Mouse (Mus musculus) intestine, embryonic 14.5 days (tissue): ENCODE measurements around the gene Nras. TPM values are rescaled to one million over a fixed set of nuclear protein-coding genes. Genes with fewer than 3 reads are reported as not detected.

Experiments used
- ATAC-seq: fragments of 200-750 bp; cut with Nextera tagmentation; replicated peaks from 2 replicates; pipeline ENCODE4 v1.8.0; 2017; ENCODE audit warnings: low read depth, moderate number of reproducible peaks, moderate TSS enrichment, moderate library complexity; ENCODE audit not compliant: low FRiP score, low TSS enrichment
- DNase-seq: peaks from one replicate; pipeline ENCODE4 v3.0.0-alpha.2; 2018; ENCODE audit warnings: low spot score
- H3K27ac ChIP-seq: fragments of 300-500 bp; sonication (generic); 2 replicates; pipeline ENCODE4 v1.5.1; 2014; ENCODE audit warnings: low read depth, mild to moderate bottlenecking, control low read depth
- H3K27me3 ChIP-seq: fragments of 300-500 bp; sonication (generic); replicated peaks from 2 replicates; pipeline ENCODE4 v1.6.1; 2014; ENCODE audit warnings: low read length, control low read depth; ENCODE audit not compliant: control insufficient read depth, insufficient read depth
- H3K36me3 ChIP-seq: fragments of 300-500 bp; sonication (generic); 2 replicates; pipeline ENCODE4 v1.6.1; 2014; ENCODE audit warnings: low read length, control low read depth; ENCODE audit not compliant: control insufficient read depth, insufficient read depth
- H3K4me1 ChIP-seq: fragments of 300-500 bp; sonication (generic); replicated peaks from 2 replicates; pipeline ENCODE4 v1.6.1; 2014; ENCODE audit warnings: low read length, control low read depth, mixed read lengths; ENCODE audit not compliant: control insufficient read depth, insufficient read depth
- H3K4me2 ChIP-seq: fragments of 300-500 bp; sonication (generic); 2 replicates; pipeline ENCODE4 v1.6.1; 2014; ENCODE audit warnings: low read length
- H3K4me3 ChIP-seq: fragments of 300-500 bp; sonication (generic); 2 replicates; pipeline ENCODE4 v1.5.1; 2014; ENCODE audit warnings: low read depth, low read length, control low read depth, mixed read lengths
- H3K9ac ChIP-seq: fragments of 300-500 bp; sonication (generic); 2 replicates; pipeline ENCODE4 v1.6.1; 2014; ENCODE audit warnings: mild to moderate bottlenecking, low read length
- H3K9me3 ChIP-seq: fragments of 300-500 bp; sonication (generic); 2 replicates; pipeline ENCODE4 v1.6.1; 2016; ENCODE audit warnings: low read length, control low read depth; ENCODE audit not compliant: control insufficient read depth
- WGBS: fragments of 180-500 bp; shearing (Covaris S2); extraction: QIAGEN DNeasy Blood & Tissue Kit; methylation state at CpG from one replicate; pipeline ENCODE4 v1.1.7; 2014; 5-methylcytosine and 5-hydroxymethylcytosine counted together
- polyA plus RNA-seq: library from polyadenylated mRNA; unstranded; fragments of >200 nt; fragmentation: Nextera tagmentation; extraction: Ambion mirVana; gene quantifications from 2 replicates; pipeline ENCODE4 v1.2.1, GENCODE M21; 2014

Nras gene
- polyA plus RNA-seq, 1 experiment from 2014 or later: 103 TPM

DNA sequence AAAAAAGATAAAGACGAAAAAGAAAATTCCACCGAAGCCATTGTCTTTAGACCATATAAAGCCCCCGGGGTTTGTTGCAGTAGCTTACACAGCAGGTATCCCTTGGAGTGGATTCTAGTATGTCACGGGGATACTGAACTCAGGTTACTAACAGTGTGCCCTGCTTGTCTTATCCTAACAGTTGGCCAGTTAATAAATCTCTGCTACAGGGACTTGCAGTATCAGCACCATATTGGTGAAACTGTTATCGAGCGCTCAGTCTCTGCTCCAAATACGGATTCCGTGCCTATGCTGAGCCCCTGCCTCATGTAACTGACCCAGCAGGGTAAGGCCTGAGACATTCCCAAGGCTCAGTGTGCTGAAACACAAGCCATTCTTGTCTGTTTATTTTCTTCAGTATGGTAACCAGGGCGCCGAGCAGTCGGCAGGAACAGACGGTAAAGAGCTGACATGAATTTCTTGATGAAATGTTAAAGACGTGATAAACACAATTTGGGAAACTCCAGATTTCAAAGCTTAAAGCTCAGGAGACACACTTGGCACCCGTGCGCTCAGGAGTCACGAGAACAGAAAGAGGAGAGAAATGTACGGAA lies 23.9 kb downstream of the Nras start:
- H3K4me3 ChIP-seq: no peak overlapping the region
- no peaks in the 10 kb centered on the region for H3K9me3 ChIP-seq
- DNase-seq: no peak
- 75% methylated on average over 17 of the region's 17 CpGs for WGBS
- no peak overlapping the region for H3K9ac ChIP-seq
- no peaks in the 10 kb centered on the region for H3K36me3 ChIP-seq
- no peaks in the 10 kb centered on the region for H3K27me3 ChIP-seq
- no peak overlapping the region for H3K27ac ChIP-seq
- no peak overlapping the region for H3K4me2 ChIP-seq
- H3K4me1 ChIP-seq: no peaks in the 10 kb centered on the region
- ATAC-seq: no peak

DNA sequence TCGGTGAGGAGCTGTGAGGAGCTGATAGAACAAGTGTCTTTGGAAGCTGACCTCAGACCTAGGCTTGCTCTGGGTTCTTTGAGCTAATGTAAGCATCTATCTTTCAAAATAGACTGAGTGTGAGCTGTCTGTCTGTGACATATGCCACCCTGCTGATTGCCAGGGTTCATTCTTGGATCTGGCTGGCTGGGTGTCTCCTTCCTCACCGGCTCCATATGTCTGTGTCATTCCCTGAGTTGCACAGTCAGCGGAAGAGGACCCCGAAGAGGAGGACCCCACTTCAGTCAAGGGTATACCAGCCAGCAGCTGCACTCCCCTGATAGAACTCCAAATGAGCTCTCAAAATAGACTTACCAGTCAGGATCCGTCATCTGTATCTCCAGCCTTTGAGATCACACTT lies 24.7 kb downstream of the Nras start:
- H3K4me3 ChIP-seq: no peak overlapping the region
- H3K27ac ChIP-seq: no peak overlapping the region
- no peak overlapping the region for H3K9ac ChIP-seq
- H3K27me3 ChIP-seq: no peaks in the 10 kb centered on the region
- 85% methylated on average over 5 of the region's 5 CpGs for WGBS
- no peak overlapping the region for H3K4me2 ChIP-seq
- ATAC-seq: no peak
- H3K4me1 ChIP-seq: no peaks in the 10 kb centered on the region
- no peak for DNase-seq
- no peaks in the 10 kb centered on the region for H3K9me3 ChIP-seq
- no peaks in the 10 kb centered on the region for H3K36me3 ChIP-seq

DNA sequence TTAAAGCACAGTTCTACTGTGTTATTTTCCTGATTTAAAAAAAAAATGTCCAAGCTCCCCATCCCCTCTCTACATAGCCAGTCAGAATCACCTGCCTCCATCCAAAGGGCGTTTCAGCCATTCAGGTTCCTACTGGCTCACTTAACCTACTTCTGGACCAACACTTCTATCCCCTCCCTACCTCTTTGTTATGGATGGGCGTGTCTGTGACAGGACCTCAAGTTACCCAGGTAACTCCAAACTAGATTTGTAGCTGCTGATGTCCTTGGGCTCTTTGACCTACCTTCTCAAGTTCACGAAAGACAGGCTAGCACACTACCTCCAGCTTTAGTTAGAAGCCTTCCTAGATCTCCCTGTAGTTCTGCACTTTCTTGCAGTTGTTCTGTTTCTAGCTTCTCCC lies 27.9 kb downstream of the Nras start:
- WGBS: 78% methylated on average over 3 of the region's 3 CpGs
- ATAC-seq: no peak
- no peak overlapping the region for H3K27ac ChIP-seq

DNA sequence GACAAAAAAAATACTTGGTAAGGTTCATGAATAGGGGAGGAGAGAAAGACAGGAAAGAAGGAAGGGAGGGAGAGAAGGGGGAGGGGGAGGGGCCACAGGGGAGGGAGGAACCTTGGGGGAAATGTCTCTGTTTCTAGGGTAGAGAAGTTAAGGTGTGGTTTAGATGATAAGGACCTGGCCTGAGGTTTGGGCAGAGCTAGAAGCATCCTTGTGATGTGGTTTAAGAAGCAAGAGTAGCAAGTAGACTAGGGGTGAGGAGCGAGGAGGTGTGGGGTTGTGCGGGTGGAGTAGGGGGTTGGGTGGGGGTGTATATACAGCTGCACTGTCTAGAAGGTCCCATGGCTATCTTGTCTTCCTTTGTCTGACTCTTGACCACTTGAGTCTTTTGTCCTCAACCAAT lies 33.7 kb downstream of the Nras start:
- Histone ChIP-seq H3K4me3 (no peak overlapping the region), H3K9ac (no peak overlapping the region), H3K9me3 (no peaks in the 10 kb centered on the region), H3K36me3 (no peaks in the 10 kb centered on the region), H3K4me1 (no peaks in the 10 kb centered on the region), H3K27ac (no peak overlapping the region), H3K27me3 (no peaks in the 10 kb centered on the region), H3K4me2 (no peak overlapping the region)
- WGBS: 86% methylated on average over 2 of the region's 2 CpGs
- no peak for ATAC-seq
- DNase-seq: no peak

More for the DNA sequence above, 27.9 kb downstream of the Nras start:
- H3K9me3 ChIP-seq: no peaks in the 10 kb centered on the region
- no peak overlapping the region for H3K4me2 ChIP-seq
- DNase-seq: no peak
- no peak overlapping the region for H3K4me3 ChIP-seq
- no peaks in the 10 kb centered on the region for H3K36me3 ChIP-seq
- H3K9ac ChIP-seq: no peak overlapping the region
- H3K27me3 ChIP-seq: no peaks in the 10 kb centered on the region
- no peaks in the 10 kb centered on the region for H3K4me1 ChIP-seq

DNA sequence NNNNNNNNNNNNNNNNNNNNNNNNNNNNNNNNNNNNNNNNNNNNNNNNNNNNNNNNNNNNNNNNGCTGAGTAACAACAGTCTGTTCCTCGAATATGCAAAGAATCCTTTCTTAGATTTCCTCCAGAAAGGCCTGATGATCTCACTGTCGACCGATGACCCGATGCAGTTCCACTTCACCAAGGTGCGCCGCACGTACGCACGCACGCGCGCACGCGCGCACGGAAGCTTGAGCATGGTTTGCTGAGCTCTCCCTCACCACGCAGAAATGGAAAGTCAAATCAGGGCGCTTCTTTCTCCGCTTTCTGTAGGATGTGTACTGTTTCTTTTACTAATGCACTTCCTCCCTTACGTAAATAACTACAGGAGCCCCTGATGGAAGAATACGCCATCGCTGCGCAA lies 40.6 kb downstream of the Nras start:
- Histone ChIP-seq H3K9me3 (no peaks in the 10 kb centered on the region), H3K27me3 (no peaks in the 10 kb centered on the region), H3K4me2 (no peak overlapping the region), H3K4me1 (no peaks in the 10 kb centered on the region), H3K9ac (no peak overlapping the region), H3K4me3 (no peak overlapping the region), H3K27ac (no peak overlapping the region), H3K36me3 (no peaks in the 10 kb centered on the region)
- ATAC-seq (no peak), DNase-seq (no peak)
- 75% methylated on average over 23 of the region's 23 CpGs for WGBS

DNA sequence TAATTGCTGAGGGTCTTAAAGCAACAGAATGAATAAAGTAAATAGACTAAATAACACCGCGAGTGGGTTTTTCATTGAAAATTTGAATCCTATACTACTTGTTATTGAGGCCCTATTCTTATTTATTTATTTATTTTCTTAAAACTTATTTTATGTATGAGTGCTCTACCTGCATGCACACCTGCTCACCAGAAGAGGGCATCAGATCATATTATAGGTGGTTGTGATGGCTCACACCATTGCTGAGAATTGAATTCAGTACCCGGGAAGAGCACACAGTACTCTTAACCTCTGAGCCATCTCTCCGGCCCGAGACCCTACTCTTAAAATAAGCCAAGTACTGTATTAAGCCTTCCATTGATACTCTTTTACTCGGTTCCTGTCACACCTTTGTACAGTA lies 41.6 kb downstream of the Nras start:
- Histone ChIP-seq H3K4me1 (no peaks in the 10 kb centered on the region), H3K4me2 (no peak overlapping the region), H3K27me3 (no peaks in the 10 kb centered on the region), H3K9me3 (no peaks in the 10 kb centered on the region), H3K27ac (no peak overlapping the region), H3K9ac (no peak overlapping the region), H3K36me3 (no peaks in the 10 kb centered on the region), H3K4me3 (no peak overlapping the region)
- WGBS: 81% methylated on average over 6 of the region's 6 CpGs
- ATAC-seq: no peak
- no peak for DNase-seq

DNA sequence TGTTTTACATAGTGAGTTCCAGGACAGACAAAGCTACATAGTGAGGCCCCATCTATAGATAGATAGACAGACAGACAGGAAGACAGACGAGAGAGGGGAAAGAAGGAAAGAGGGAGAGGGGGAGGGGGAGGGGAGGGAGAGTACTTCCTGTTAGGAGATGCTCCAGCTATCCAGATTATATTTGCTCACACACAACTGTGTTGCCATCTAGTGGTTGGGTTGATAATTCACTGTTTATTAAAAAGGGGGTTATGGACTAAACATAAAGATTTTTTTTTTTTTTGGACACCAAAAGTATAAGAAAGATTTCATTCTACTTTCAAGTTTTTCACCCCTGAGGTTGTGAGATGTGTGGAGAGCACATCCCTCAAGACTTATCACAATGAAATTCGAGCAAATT lies 42.6 kb downstream of the Nras start:
- no peaks in the 10 kb centered on the region for H3K9me3 ChIP-seq
- no peaks in the 10 kb centered on the region for H3K4me1 ChIP-seq
- H3K36me3 ChIP-seq: no peaks in the 10 kb centered on the region
- no peak for ATAC-seq
- DNase-seq: no peak
- whole genome bisulfite sequencing: 52% methylated on average over 2 of the region's 2 CpGs
- no peak overlapping the region for H3K27ac ChIP-seq
- no peak overlapping the region for H3K4me2 ChIP-seq
- H3K27me3 ChIP-seq: no peaks in the 10 kb centered on the region
- no peak overlapping the region for H3K4me3 ChIP-seq
- H3K9ac ChIP-seq: no peak overlapping the region

DNA sequence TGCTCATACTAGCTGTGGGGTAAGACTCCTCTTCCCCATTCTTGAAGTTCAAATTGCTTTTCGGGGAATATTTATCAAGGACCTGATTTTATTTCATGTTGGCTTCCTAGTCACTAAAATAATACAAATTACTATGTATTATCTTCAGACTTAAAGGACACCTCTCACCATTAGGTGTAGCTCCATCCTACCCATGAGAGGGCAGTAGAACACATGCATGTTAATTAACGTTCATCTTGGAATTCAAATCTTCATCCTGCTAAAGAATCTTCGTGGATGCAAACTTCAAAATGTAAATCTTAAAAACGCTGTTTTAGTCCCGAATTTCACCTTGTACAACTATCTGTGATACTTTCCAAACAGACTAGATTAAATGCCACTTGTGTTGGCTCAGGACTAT lies 43.1 kb downstream of the Nras start:
- whole genome bisulfite sequencing: 56% methylated on average over 5 of the region's 5 CpGs
- no peak overlapping the region for H3K9ac ChIP-seq
- H3K27me3 ChIP-seq: no peaks in the 10 kb centered on the region
- H3K9me3 ChIP-seq: no peaks in the 10 kb centered on the region
- DNase-seq: no peak
- ATAC-seq: no peak
- no peak overlapping the region for H3K4me2 ChIP-seq
- no peaks in the 10 kb centered on the region for H3K4me1 ChIP-seq
- no peaks in the 10 kb centered on the region for H3K36me3 ChIP-seq
- no peak overlapping the region for H3K27ac ChIP-seq
- no peak overlapping the region for H3K4me3 ChIP-seq

DNA sequence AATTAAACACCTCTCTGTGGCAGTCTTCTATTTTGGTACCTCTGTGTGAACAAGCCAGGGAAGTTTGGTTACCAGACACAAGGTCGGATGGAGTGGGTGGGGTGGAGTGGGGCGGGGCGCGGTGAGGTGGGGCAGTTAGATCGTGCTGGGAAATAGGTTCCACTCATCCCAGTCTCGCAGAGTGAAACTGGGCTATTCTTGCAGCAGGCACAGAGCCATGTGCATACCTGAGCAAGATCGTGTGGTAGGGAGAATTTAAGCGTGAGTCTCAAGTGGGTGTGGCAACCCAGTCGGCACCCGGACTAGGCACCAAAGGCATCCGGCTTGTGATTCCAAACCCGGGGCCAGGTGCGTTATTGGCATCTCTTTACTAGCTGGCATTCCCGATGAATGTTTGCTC lies 43.8 kb downstream of the Nras start:
- Histone ChIP-seq H3K27me3 (no peaks in the 10 kb centered on the region), H3K9ac (peak overlapping the region; percentile 48), H3K36me3 (no peaks in the 10 kb centered on the region), H3K4me1 (no peaks in the 10 kb centered on the region), H3K9me3 (no peaks in the 10 kb centered on the region), H3K27ac (no peak overlapping the region), H3K4me2 (peak overlapping the region; percentile 82), H3K4me3 (peak overlapping the region; percentile 72)
- ATAC-seq (peak; percentile 56), DNase-seq (no peak)
- WGBS: 0% methylated on average over 14 of the region's 14 CpGs
